Mouse (Mus musculus): ENCODE data around the gene Cklf. TPM values are rescaled to one million over a fixed set of nuclear protein-coding genes. Genes with fewer than 3 reads are reported as not detected.

The Cklf gene
- total and polyA plus RNA-seq, 3 experiments = 20.7 to 38.8 (median 29.7) TPM

DNA sequence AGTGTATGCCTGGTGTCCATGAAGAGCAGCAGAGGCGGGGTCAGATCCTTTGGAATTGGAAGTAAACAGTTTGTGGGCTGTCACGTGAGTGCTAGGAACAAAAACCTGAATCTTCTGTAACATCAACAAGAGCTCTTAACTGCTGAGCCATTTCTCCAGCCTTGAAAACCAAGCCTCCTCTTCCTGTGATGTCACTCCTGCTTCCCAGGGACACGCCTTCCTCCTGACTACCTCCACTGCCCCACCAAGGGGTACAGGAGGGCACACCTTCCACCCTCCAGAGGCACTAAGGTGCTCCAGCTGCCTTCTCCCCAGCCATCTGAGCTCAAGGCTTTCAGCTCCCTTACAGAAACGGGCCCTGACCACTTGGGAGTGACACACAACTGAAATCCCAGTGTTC lies 4.0 kb upstream of the Cklf start:
- in situ Hi-C loops (cut with MboI; ENCODE audit: low pct_ligation_motif_present, low pct_unique_long_range_greater_than_20kb, low sequenced_read_pairs) = loop anchor here (10.0 kb wide), 1 partner anchor 88 kb away; the partner anchor contains the start of gene Cmtm3
- TF ChIP-seq RAD21 (IDR thresholded peaks at IDR 0.05; ENCODE audit: low read depth, low read length) (no peak), BHLHE40 (IDR thresholded peaks at IDR 0.05; ENCODE audit: low read depth, low read length) (peak; percentile 50), ELF1 (IDR thresholded peaks at IDR 0.05; ENCODE audit: low read depth, low read length) (no peak), USF2 (conservative IDR thresholded peaks at IDR 0.05; ENCODE audit: low read depth, low read length) (no peak), TBP (conservative IDR thresholded peaks at IDR 0.05; ENCODE audit: low read depth, low read length) (0 out of 2 replicates have a peak, but pooled peaks have one; percentile 34), EP300 (IDR thresholded peaks at IDR 0.05; ENCODE audit: low read length) (no peak), PAX5 (IDR thresholded peaks at IDR 0.05; ENCODE audit: low read length) (no peak)

DNA sequence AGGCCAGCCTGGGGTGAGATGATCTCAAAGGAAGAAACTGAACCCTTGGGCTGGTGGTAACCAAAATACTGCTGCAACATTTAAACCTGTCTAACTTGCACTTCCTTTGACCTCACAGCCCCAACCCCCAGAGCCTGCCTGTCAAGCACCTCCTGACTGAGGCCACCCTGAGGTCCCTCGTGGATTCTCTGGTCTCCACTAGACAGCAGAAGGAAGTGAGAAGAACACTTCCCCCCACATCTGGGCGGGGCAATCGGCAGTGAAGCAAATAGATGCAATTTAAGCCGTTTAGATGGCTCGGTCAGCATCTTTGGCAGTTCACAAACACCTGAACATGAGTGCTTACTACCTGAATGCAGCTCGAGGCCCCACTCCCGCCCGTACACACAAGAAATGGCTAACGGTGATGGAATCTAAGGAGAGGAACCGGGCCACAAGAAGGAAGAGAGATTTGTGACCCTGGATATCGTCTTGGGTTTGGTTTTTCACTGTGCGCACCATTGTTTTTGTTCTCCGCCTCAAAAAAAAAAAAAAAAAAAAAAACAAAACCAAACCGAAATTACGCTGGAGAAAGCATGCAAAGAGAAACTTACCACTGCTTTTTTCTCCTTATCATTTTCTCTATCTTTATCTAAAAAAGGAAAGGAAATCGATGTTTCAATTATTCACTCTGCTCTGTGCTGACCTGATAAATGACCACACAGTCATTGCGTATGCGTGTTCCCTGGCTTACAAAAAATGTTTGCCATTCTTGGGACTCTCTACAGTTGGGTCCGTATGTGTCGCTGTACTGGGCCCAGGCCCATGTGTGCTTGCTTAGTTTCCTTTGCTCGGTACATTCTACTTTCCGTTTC lies 3.4 kb upstream of the Cklf start:
- Histone ChIP-seq H3K9me3 (replicated peaks; ENCODE audit: low read length) (no peaks in the 10 kb centered on the region), H3K27ac (ENCODE audit: insufficient read depth, low read depth) (peak overlapping the region; percentile 97), H3K4me2 (ENCODE audit: insufficient read depth, low read depth, poor library complexity, severe bottlenecking) (peak overlapping the region; percentile 92), H3K4me1 (ENCODE audit: control insufficient read depth in 1 of 2, insufficient read depth in 2 of 2) (peaks cover 4 to 41% of the 10 kb centered on the region in 2 experiments), H3K36me3 (replicated peaks in 1 of 2; ENCODE audit: control insufficient read depth in 1 of 2, insufficient read depth in 1 of 2, low read length in 1 of 2) (peaks cover 9 to 24% of the 10 kb centered on the region in 2 experiments), H3K9ac (ENCODE audit: insufficient read depth, low read depth) (peak overlapping the region; percentile 94), H3K4me3 (replicated peaks in 1 of 3; ENCODE audit: low read depth in 2 of 3, low read length in 2 of 3, poor library complexity in 1 of 3) (peak overlapping the region; percentile 65 to 92 (median 87)), H3K79me2 (replicated peaks; ENCODE audit: control insufficient read depth, extremely low read depth, insufficient read depth, poor library complexity, severe bottlenecking) (0 out of 2 replicates have a peak, but pooled peaks cover 2% of the 10 kb centered on the region), H3K27me3 (replicated peaks) (no peaks in the 10 kb centered on the region)
- dilution Hi-C loops (cut with MboI; ENCODE audit: extremely low pct_ligation_motif_present, extremely low pct_unique_long_range_greater_than_20kb, low sequenced_read_pairs) = no loop called here
- in situ Hi-C loops (cut with MboI; ENCODE audit: low pct_ligation_motif_present, low pct_unique_long_range_greater_than_20kb, low sequenced_read_pairs) = loop anchor here (10.0 kb wide), 1 partner anchor 88 kb away; the partner anchor contains the start of gene Cmtm3
- DNase-seq (ENCODE audit: extremely low read depth) = peak; percentile 96
- TF ChIP-seq E2F4 (IDR thresholded peaks at IDR 0.05; ENCODE audit: insufficient replicate concordance, low read depth, low read length) = no peak
- peak; percentile 76 for TF ChIP-seq ZNF384 (IDR thresholded peaks at IDR 0.05; ENCODE audit: low read depth, low read length)
- no peak for TF ChIP-seq PAX5 (IDR thresholded peaks at IDR 0.05; ENCODE audit: low read length)
- TF ChIP-seq HCFC1 (IDR thresholded peaks at IDR 0.05; ENCODE audit: low read depth, low read length) = 0 out of 2 replicates have a peak, but pooled peaks have one; percentile 42
- TF ChIP-seq UBTF (IDR thresholded peaks at IDR 0.05; ENCODE audit: low read depth, low read length) = no peak
- no peak; the same call in 1 of the 2 replicates for TF ChIP-seq TBP (conservative IDR thresholded peaks at IDR 0.05; ENCODE audit: low read depth, low read length)
- peak; percentile 75; the same call in 1 of the 2 replicates for TF ChIP-seq MYC (IDR thresholded peaks at IDR 0.05; ENCODE audit: low read depth, low read length)
- TF ChIP-seq JUN (IDR thresholded peaks at IDR 0.05; ENCODE audit: insufficient read depth, low read depth, low read length) = no peak
- peak; percentile 86; the same call in 1 of the 2 replicates for TF ChIP-seq MAZ (IDR thresholded peaks at IDR 0.05; ENCODE audit: low read depth, low read length)
- peak; percentile 62; the same call in 1 of the 2 replicates for TF ChIP-seq MXI1 (IDR thresholded peaks at IDR 0.05; ENCODE audit: low read depth, low read length)
- no peak for TF ChIP-seq RCOR1 (conservative IDR thresholded peaks at IDR 0.05; ENCODE audit: low read depth, low read length)
- TF ChIP-seq MAX (IDR thresholded peaks at IDR 0.05; ENCODE audit: low read length) = peak; percentile 61; the same call in 1 of the 2 replicates
- no peak for TF ChIP-seq GABPA (IDR thresholded peaks at IDR 0.05; ENCODE audit: insufficient replicate concordance, low read depth, low read length)
- peak; percentile 40; the same call in 1 of the 2 replicates for TF ChIP-seq MAFK (IDR thresholded peaks at IDR 0.05; ENCODE audit: insufficient replicate concordance, low read length)
- TF ChIP-seq ELF1 (IDR thresholded peaks at IDR 0.05; ENCODE audit: low read depth, low read length) = peak; percentile 59
- no peak for TF ChIP-seq RAD21 (IDR thresholded peaks at IDR 0.05; ENCODE audit: low read depth, low read length)
- no peak for TF ChIP-seq POLR2AphosphoS2 (IDR thresholded peaks at IDR 0.05; ENCODE audit: low read depth, low read length)
- TF ChIP-seq BHLHE40 (IDR thresholded peaks at IDR 0.05; ENCODE audit: low read depth, low read length) = no peak
- no peak for TF ChIP-seq KAT2A (IDR thresholded peaks at IDR 0.05; ENCODE audit: insufficient replicate concordance, low read length)
- peak; percentile 63 for TF ChIP-seq ETS1 (conservative IDR thresholded peaks at IDR 0.05; ENCODE audit: low read depth, low read length)
- TF ChIP-seq POLR2A (IDR thresholded peaks at IDR 0.05; ENCODE audit: low read depth, low read length) = peak; percentile 57; the same call in 1 of the 2 replicates
- peak; percentile 72 for TF ChIP-seq SIN3A (IDR thresholded peaks at IDR 0.05; ENCODE audit: low read length)
- TF ChIP-seq CHD1 (IDR thresholded peaks at IDR 0.05; ENCODE audit: low read depth, low read length) = no peak
- TF ChIP-seq ZMIZ1 (IDR thresholded peaks at IDR 0.05; ENCODE audit: low read depth, low read length) = 0 out of 2 replicates have a peak, but pooled peaks have one; percentile 36
- peak; percentile 50; the same call in 1 of the 2 replicates for TF ChIP-seq MEF2A (IDR thresholded peaks at IDR 0.05; ENCODE audit: borderline replicate concordance, low read depth, low read length)
- TF ChIP-seq EP300 (IDR thresholded peaks at IDR 0.05; ENCODE audit: low read length) = peak; percentile 58; the same call in 1 of the 2 replicates
- TF ChIP-seq USF2 (conservative IDR thresholded peaks at IDR 0.05; ENCODE audit: low read depth, low read length) = no peak

More for the DNA sequence above, 4.0 kb upstream of the Cklf start:
- Histone ChIP-seq H3K4me1 (ENCODE audit: control insufficient read depth in 1 of 2, insufficient read depth in 2 of 2) (peaks cover 4 to 35% of the 10 kb centered on the region in 2 experiments), H3K9ac (ENCODE audit: insufficient read depth, low read depth) (peak overlapping the region; percentile 67), H3K4me3 (replicated peaks in 1 of 3; ENCODE audit: low read depth in 2 of 3, low read length in 2 of 3, poor library complexity in 1 of 3) (peak overlapping the region; percentile 32 to 87 (median 65)), H3K36me3 (replicated peaks in 1 of 2; ENCODE audit: control insufficient read depth in 1 of 2, insufficient read depth in 1 of 2, low read length in 1 of 2) (peaks cover 9 to 30% of the 10 kb centered on the region in 2 experiments), H3K27me3 (replicated peaks) (no peaks in the 10 kb centered on the region), H3K4me2 (ENCODE audit: insufficient read depth, low read depth, poor library complexity, severe bottlenecking) (peak overlapping the region; percentile 92), H3K9me3 (replicated peaks; ENCODE audit: low read length) (no peaks in the 10 kb centered on the region), H3K27ac (ENCODE audit: insufficient read depth, low read depth) (peak overlapping the region; percentile 97), H3K79me2 (replicated peaks; ENCODE audit: control insufficient read depth, extremely low read depth, insufficient read depth, poor library complexity, severe bottlenecking) (0 out of 2 replicates have a peak, but pooled peaks cover 2% of the 10 kb centered on the region)
- dilution Hi-C loops (cut with MboI; ENCODE audit: extremely low pct_ligation_motif_present, extremely low pct_unique_long_range_greater_than_20kb, low sequenced_read_pairs) = no loop called here
- DNase-seq (ENCODE audit: extremely low read depth) = peak; percentile 66

Data from CH12.LX (cell line).